Mouse (Mus musculus): ENCODE measurements around the gene Vrtn. TPM values are rescaled to one million over a fixed set of nuclear protein-coding genes. Genes with fewer than 3 reads are reported as not detected.
A peak's percentile ranks its signal among the peaks of the same experiment; 100 is the strongest.

The Vrtn gene
- polyA plus RNA-seq, 1 experiment from 2014 or later, result not detected

GRCm38 (mm10) chr12:84653912-84654311 lies 13.1 kb downstream of the Vrtn start:
- H3K4me2 ChIP-seq (ENCODE audit: low read depth, low read length), result no peak overlapping the region
- H3K9me3 ChIP-seq (replicated peaks; ENCODE audit: control insufficient read depth, low read length), result no peaks in the 10 kb centered on the region
- no peaks in the 10 kb centered on the region for H3K4me1 ChIP-seq (ENCODE audit: control insufficient read depth, insufficient read depth, low read length)
- ATAC-seq (replicated peaks; ENCODE audit: insufficient number of reproducible peaks, low FRiP score, low TSS enrichment, low read depth) (no peak), DNase-seq (ENCODE audit: low spot score) (peak; percentile 74)
- H3K36me3 ChIP-seq (replicated peaks; ENCODE audit: control insufficient read depth, insufficient read depth, low read depth, low read length), result no peaks in the 10 kb centered on the region
- H3K27me3 ChIP-seq (ENCODE audit: control insufficient read depth, insufficient read depth, low read length), result no peaks in the 10 kb centered on the region
- H3K27ac ChIP-seq (replicated peaks; ENCODE audit: low read depth, low read length), result no peak overlapping the region
- H3K9ac ChIP-seq (replicated peaks; ENCODE audit: low read length), result no peak overlapping the region
- no peak overlapping the region for H3K4me3 ChIP-seq (ENCODE audit: low read depth, low read length)
- WGBS, result 18% methylated on average over 3 of the region's 3 CpGs

GRCm38 (mm10) chr12:84670555-84670954 lies 29.7 kb downstream of the Vrtn start:
- DNase-seq (ENCODE audit: low spot score) (peak; percentile 32), ATAC-seq (replicated peaks; ENCODE audit: insufficient number of reproducible peaks, low FRiP score, low TSS enrichment, low read depth) (no peak)
- H3K4me1 ChIP-seq (ENCODE audit: control insufficient read depth, insufficient read depth, low read length), result no peaks in the 10 kb centered on the region

GRCm38 (mm10) chr12:84671646-84672045 lies 30.8 kb downstream of the Vrtn start:
- Histone ChIP-seq H3K4me1 (ENCODE audit: control insufficient read depth, insufficient read depth, low read length) (no peaks in the 10 kb centered on the region), H3K27ac (replicated peaks; ENCODE audit: low read depth, low read length) (no peak overlapping the region), H3K4me2 (ENCODE audit: low read depth, low read length) (no peak overlapping the region), H3K36me3 (replicated peaks; ENCODE audit: control insufficient read depth, insufficient read depth, low read depth, low read length) (no peaks in the 10 kb centered on the region), H3K9me3 (replicated peaks; ENCODE audit: control insufficient read depth, low read length) (no peaks in the 10 kb centered on the region), H3K27me3 (ENCODE audit: control insufficient read depth, insufficient read depth, low read length) (no peaks in the 10 kb centered on the region), H3K9ac (replicated peaks; ENCODE audit: low read length) (no peak overlapping the region), H3K4me3 (ENCODE audit: low read depth, low read length) (no peak overlapping the region)
- DNase-seq (ENCODE audit: low spot score), result no peak
- ATAC-seq (replicated peaks; ENCODE audit: insufficient number of reproducible peaks, low FRiP score, low TSS enrichment, low read depth), result no peak
- 36% methylated on average over 10 of the region's 10 CpGs for WGBS

More at GRCm38 (mm10) chr12:84670555-84670954, 29.7 kb downstream of the Vrtn start:
- WGBS, result 95% methylated on average over 3 of the region's 3 CpGs
- Histone ChIP-seq H3K27ac (replicated peaks; ENCODE audit: low read depth, low read length) (no peak overlapping the region), H3K4me3 (ENCODE audit: low read depth, low read length) (no peak overlapping the region), H3K27me3 (ENCODE audit: control insufficient read depth, insufficient read depth, low read length) (no peaks in the 10 kb centered on the region), H3K4me2 (ENCODE audit: low read depth, low read length) (no peak overlapping the region), H3K36me3 (replicated peaks; ENCODE audit: control insufficient read depth, insufficient read depth, low read depth, low read length) (no peaks in the 10 kb centered on the region), H3K9me3 (replicated peaks; ENCODE audit: control insufficient read depth, low read length) (no peaks in the 10 kb centered on the region), H3K9ac (replicated peaks; ENCODE audit: low read length) (no peak overlapping the region)

DNA sequence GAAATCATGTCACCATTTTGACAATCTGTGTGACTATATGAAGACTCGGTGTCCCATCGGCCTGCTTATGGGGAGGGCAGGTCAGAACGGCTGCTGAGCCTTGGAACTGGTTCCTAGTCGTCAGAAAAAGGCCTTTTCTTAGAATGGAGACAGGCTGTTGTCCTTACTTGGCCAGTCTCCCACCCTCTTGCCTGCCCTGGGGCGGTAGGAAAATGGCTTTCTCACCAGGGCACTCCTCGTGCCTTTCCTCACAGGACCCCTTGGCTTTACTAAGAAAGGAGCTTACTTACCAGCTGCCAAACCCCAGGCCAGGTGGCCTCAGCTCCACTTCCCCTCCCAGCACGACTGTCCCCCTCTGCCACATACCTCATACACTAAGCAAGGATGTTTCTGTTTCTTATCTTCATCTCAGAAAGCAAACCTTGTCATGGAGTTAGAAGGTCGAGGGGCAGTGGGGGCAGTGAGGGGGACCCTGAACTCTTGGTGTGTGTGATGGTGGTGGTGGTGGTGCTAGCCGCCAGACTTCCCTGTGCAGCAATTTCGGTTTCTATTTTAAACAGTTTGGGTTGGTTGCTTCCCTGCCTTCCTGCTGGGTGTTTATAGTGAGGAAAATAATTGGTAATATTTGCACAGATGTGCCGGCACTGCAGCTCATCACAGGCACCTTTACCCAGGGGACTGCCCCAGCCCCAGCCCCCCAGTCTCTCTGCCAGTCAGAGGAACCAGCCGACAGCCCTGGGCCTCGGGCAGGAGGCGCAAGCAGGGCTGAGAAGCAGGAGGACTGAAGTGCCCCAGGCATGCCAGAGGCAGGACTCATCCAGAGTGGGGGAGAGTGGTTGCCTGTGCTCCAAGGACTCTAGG lies 34.1 kb downstream of the Vrtn start:
- ATAC-seq (replicated peaks; ENCODE audit: insufficient number of reproducible peaks, low FRiP score, low TSS enrichment, low read depth), result no peak
- Histone ChIP-seq H3K27ac (replicated peaks; ENCODE audit: low read depth, low read length) (no peak overlapping the region), H3K36me3 (replicated peaks; ENCODE audit: control insufficient read depth, insufficient read depth, low read depth, low read length) (no peaks in the 10 kb centered on the region), H3K4me3 (ENCODE audit: low read depth, low read length) (no peak overlapping the region), H3K9me3 (replicated peaks; ENCODE audit: control insufficient read depth, low read length) (no peaks in the 10 kb centered on the region), H3K9ac (replicated peaks; ENCODE audit: low read length) (no peak overlapping the region), H3K4me2 (ENCODE audit: low read depth, low read length) (no peak overlapping the region), H3K4me1 (ENCODE audit: control insufficient read depth, insufficient read depth, low read length) (no peaks in the 10 kb centered on the region), H3K27me3 (ENCODE audit: control insufficient read depth, insufficient read depth, low read length) (no peaks in the 10 kb centered on the region)
- DNase-seq (ENCODE audit: low spot score), result no peak
- 28% methylated on average over 14 of the region's 14 CpGs for whole genome bisulfite sequencing

GRCm38 (mm10) chr12:84676011-84676410 lies 35.2 kb downstream of the Vrtn start:
- no peak for ATAC-seq (replicated peaks; ENCODE audit: insufficient number of reproducible peaks, low FRiP score, low TSS enrichment, low read depth)
- no peak for DNase-seq (ENCODE audit: low spot score)
- Histone ChIP-seq H3K9me3 (replicated peaks; ENCODE audit: control insufficient read depth, low read length) (no peaks in the 10 kb centered on the region), H3K36me3 (replicated peaks; ENCODE audit: control insufficient read depth, insufficient read depth, low read depth, low read length) (no peaks in the 10 kb centered on the region), H3K27ac (replicated peaks; ENCODE audit: low read depth, low read length) (no peak overlapping the region), H3K4me3 (ENCODE audit: low read depth, low read length) (no peak overlapping the region), H3K4me2 (ENCODE audit: low read depth, low read length) (no peak overlapping the region), H3K9ac (replicated peaks; ENCODE audit: low read length) (no peak overlapping the region), H3K27me3 (ENCODE audit: control insufficient read depth, insufficient read depth, low read length) (no peaks in the 10 kb centered on the region), H3K4me1 (ENCODE audit: control insufficient read depth, insufficient read depth, low read length) (no peaks in the 10 kb centered on the region)
- 75% methylated on average over 3 of the region's 3 CpGs for WGBS

DNA sequence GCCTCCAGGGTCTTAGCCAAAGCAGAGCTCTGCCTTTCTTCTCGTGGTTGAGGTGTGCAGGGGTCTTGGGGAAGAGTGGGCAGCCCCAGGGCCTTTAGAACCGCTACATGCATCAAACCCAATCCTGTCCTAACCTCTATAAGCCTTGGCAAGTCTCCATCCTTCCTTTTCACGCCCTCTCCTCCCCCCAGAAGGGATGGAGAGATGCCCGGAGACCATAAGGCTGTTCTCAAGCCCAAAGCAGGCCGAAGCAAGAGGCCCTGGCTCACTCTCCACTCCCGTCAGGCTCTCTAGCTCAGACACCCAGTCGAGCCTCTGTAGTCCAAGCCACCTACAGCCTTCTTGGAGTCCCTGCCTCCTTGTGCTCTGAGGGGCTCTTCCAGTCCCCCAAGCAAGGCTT lies 43.8 kb downstream of the Vrtn start:
- no peaks in the 10 kb centered on the region for H3K4me1 ChIP-seq (ENCODE audit: control insufficient read depth, insufficient read depth, low read length)
- 75% methylated on average over 7 of the region's 7 CpGs for WGBS
- H3K27ac ChIP-seq (replicated peaks; ENCODE audit: low read depth, low read length), result no peak overlapping the region
- H3K4me2 ChIP-seq (ENCODE audit: low read depth, low read length), result no peak overlapping the region
- DNase-seq (ENCODE audit: low spot score), result no peak
- no peaks in the 10 kb centered on the region for H3K36me3 ChIP-seq (replicated peaks; ENCODE audit: control insufficient read depth, insufficient read depth, low read depth, low read length)
- no peaks in the 10 kb centered on the region for H3K9me3 ChIP-seq (replicated peaks; ENCODE audit: control insufficient read depth, low read length)
- no peak overlapping the region for H3K4me3 ChIP-seq (ENCODE audit: low read depth, low read length)
- no peaks in the 10 kb centered on the region for H3K27me3 ChIP-seq (ENCODE audit: control insufficient read depth, insufficient read depth, low read length)
- no peak for ATAC-seq (replicated peaks; ENCODE audit: insufficient number of reproducible peaks, low FRiP score, low TSS enrichment, low read depth)
- H3K9ac ChIP-seq (replicated peaks; ENCODE audit: low read length), result no peak overlapping the region

GRCm38 (mm10) chr12:84686176-84686575 lies 45.4 kb downstream of the Vrtn start:
- no peak overlapping the region for H3K9ac ChIP-seq (replicated peaks; ENCODE audit: low read length)
- WGBS, result 35% methylated on average over 4 of the region's 4 CpGs
- no peak overlapping the region for H3K27ac ChIP-seq (replicated peaks; ENCODE audit: low read depth, low read length)

DNA sequence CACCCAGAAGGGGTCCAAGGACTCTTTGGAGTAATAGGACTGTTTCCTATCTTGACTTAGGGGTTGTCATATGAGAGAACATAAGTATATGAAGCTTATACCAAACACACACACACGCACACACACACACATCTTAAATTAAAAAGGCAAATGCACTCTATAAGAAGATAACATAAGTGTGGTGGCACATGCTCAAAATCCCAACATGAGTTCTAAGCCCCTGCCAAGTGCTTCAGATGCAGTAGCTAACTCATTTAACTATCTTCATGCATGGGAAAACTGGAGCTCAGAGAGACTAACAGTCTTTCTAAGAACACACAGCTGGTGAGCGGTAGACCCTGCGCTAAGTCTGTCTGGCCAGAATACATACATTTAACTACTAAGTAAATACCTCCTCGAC lies 46.7 kb downstream of the Vrtn start:
- H3K27me3 ChIP-seq (ENCODE audit: control insufficient read depth, insufficient read depth, low read length), result no peaks in the 10 kb centered on the region
- WGBS, result 86% methylated on average over 4 of the region's 4 CpGs

More at GRCm38 (mm10) chr12:84686176-84686575, 45.4 kb downstream of the Vrtn start:
- Histone ChIP-seq H3K27me3 (ENCODE audit: control insufficient read depth, insufficient read depth, low read length) (no peaks in the 10 kb centered on the region), H3K4me2 (ENCODE audit: low read depth, low read length) (no peak overlapping the region), H3K4me3 (ENCODE audit: low read depth, low read length) (no peak overlapping the region), H3K36me3 (replicated peaks; ENCODE audit: control insufficient read depth, insufficient read depth, low read depth, low read length) (no peaks in the 10 kb centered on the region), H3K4me1 (ENCODE audit: control insufficient read depth, insufficient read depth, low read length) (no peaks in the 10 kb centered on the region), H3K9me3 (replicated peaks; ENCODE audit: control insufficient read depth, low read length) (no peaks in the 10 kb centered on the region)
- DNase-seq (ENCODE audit: low spot score), result no peak
- ATAC-seq (replicated peaks; ENCODE audit: insufficient number of reproducible peaks, low FRiP score, low TSS enrichment, low read depth), result no peak

More for the DNA sequence above, 46.7 kb downstream of the Vrtn start:
- no peak for DNase-seq (ENCODE audit: low spot score)
- Histone ChIP-seq H3K36me3 (replicated peaks; ENCODE audit: control insufficient read depth, insufficient read depth, low read depth, low read length) (no peaks in the 10 kb centered on the region), H3K4me3 (ENCODE audit: low read depth, low read length) (no peak overlapping the region), H3K9me3 (replicated peaks; ENCODE audit: control insufficient read depth, low read length) (no peaks in the 10 kb centered on the region), H3K4me1 (ENCODE audit: control insufficient read depth, insufficient read depth, low read length) (no peaks in the 10 kb centered on the region), H3K4me2 (ENCODE audit: low read depth, low read length) (no peak overlapping the region), H3K27ac (replicated peaks; ENCODE audit: low read depth, low read length) (no peak overlapping the region), H3K9ac (replicated peaks; ENCODE audit: low read length) (no peak overlapping the region)
- no peak for ATAC-seq (replicated peaks; ENCODE audit: insufficient number of reproducible peaks, low FRiP score, low TSS enrichment, low read depth)

All from embryonic facial prominence, embryonic 11.5 days (tissue).